Mouse (Mus musculus): ENCODE measurements around the gene Rfk. TPM values are rescaled to one million over a fixed set of nuclear protein-coding genes. Genes with fewer than 3 reads are reported as not detected.

Gene Rfk
- polyA plus RNA-seq, 1 experiment: 985 TPM

- Histone ChIP-seq H3K4me1 (ENCODE audit: control insufficient read depth, insufficient read depth, insufficient read length, low read length) (no peaks in the 10 kb centered on the region), H3K4me3 (ENCODE audit: low read depth, low read length) (no peak overlapping the region), H3K27ac (ENCODE audit: insufficient read depth, low read depth, low read length) (no peak overlapping the region), H3K27me3 (ENCODE audit: control insufficient read depth, insufficient read depth, low read length) (no peaks in the 10 kb centered on the region), H3K36me3 (ENCODE audit: control insufficient read depth, insufficient read depth, low read length) (no peaks in the 10 kb centered on the region)
- TF ChIP-seq CTCF (IDR thresholded peaks at IDR 0.05; ENCODE audit: extremely low read depth, insufficient read length, insufficient replicate concordance, low read depth, low read length): no peak
- WGBS: 92% methylated on average over 8 of the region's 8 CpGs
Measured at GRCm38 (mm10) chr19:17366364-17367090, 27.3 kb upstream of the Rfk start.

- no peak for TF ChIP-seq POLR2A (IDR thresholded peaks at IDR 0.05; ENCODE audit: low read depth, low read length)
- no peak for TF ChIP-seq CTCF (IDR thresholded peaks at IDR 0.05; ENCODE audit: extremely low read depth, insufficient read length, insufficient replicate concordance, low read depth, low read length)
- no peaks in the 10 kb centered on the region for H3K27me3 ChIP-seq (ENCODE audit: control insufficient read depth, insufficient read depth, low read length)
- no peak overlapping the region for H3K4me3 ChIP-seq (ENCODE audit: low read depth, low read length)
- no peaks in the 10 kb centered on the region for H3K36me3 ChIP-seq (ENCODE audit: control insufficient read depth, insufficient read depth, low read length)
- H3K4me1 ChIP-seq (ENCODE audit: control insufficient read depth, insufficient read depth, insufficient read length, low read length): no peaks in the 10 kb centered on the region
- WGBS: 63% methylated on average over 9 of the region's 9 CpGs
- H3K27ac ChIP-seq (ENCODE audit: insufficient read depth, low read depth, low read length): no peak overlapping the region
Measured at GRCm38 (mm10) chr19:17368557-17368956, 25.3 kb upstream of the Rfk start.

GRCm38 (mm10) chr19:17369581-17369980 lies 24.3 kb upstream of the Rfk start:
- Histone ChIP-seq H3K27ac (ENCODE audit: insufficient read depth, low read depth, low read length) (no peak overlapping the region), H3K27me3 (ENCODE audit: control insufficient read depth, insufficient read depth, low read length) (no peaks in the 10 kb centered on the region), H3K4me1 (ENCODE audit: control insufficient read depth, insufficient read depth, insufficient read length, low read length) (no peaks in the 10 kb centered on the region), H3K36me3 (ENCODE audit: control insufficient read depth, insufficient read depth, low read length) (no peaks in the 10 kb centered on the region), H3K4me3 (ENCODE audit: low read depth, low read length) (no peak overlapping the region)
- TF ChIP-seq POLR2A (IDR thresholded peaks at IDR 0.05; ENCODE audit: low read depth, low read length) (no peak), CTCF (IDR thresholded peaks at IDR 0.05; ENCODE audit: extremely low read depth, insufficient read length, insufficient replicate concordance, low read depth, low read length) (no peak)
- WGBS: 60% methylated on average over 7 of the region's 7 CpGs

- Histone ChIP-seq H3K36me3 (ENCODE audit: control insufficient read depth, insufficient read depth, low read length) (no peaks in the 10 kb centered on the region), H3K4me1 (ENCODE audit: control insufficient read depth, insufficient read depth, insufficient read length, low read length) (no peaks in the 10 kb centered on the region), H3K27me3 (ENCODE audit: control insufficient read depth, insufficient read depth, low read length) (no peaks in the 10 kb centered on the region), H3K27ac (ENCODE audit: insufficient read depth, low read depth, low read length) (no peak within 1 kb of the TSS), H3K4me3 (ENCODE audit: low read depth, low read length) (no peak within 1 kb of the TSS)
- TF ChIP-seq CTCF (IDR thresholded peaks at IDR 0.05; ENCODE audit: extremely low read depth, insufficient read length, insufficient replicate concordance, low read depth, low read length): no peak
- TF ChIP-seq POLR2A (IDR thresholded peaks at IDR 0.05; ENCODE audit: low read depth, low read length): no peak
- 59% methylated on average over 3 of the region's 3 CpGs for WGBS
Measured at GRCm38 (mm10) chr19:17372701-17373100, 21.1 kb upstream of the Rfk start, which contains the start of gene Gcnt1. Gene Gcnt1 (minus strand): TSS chr19:17372844.

- H3K27me3 ChIP-seq (ENCODE audit: control insufficient read depth, insufficient read depth, low read length): no peaks in the 10 kb centered on the region
- no peaks in the 10 kb centered on the region for H3K36me3 ChIP-seq (ENCODE audit: control insufficient read depth, insufficient read depth, low read length)
- H3K27ac ChIP-seq (ENCODE audit: insufficient read depth, low read depth, low read length): no peak overlapping the region
- no peaks in the 10 kb centered on the region for H3K4me1 ChIP-seq (ENCODE audit: control insufficient read depth, insufficient read depth, insufficient read length, low read length)
- no peak for TF ChIP-seq CTCF (IDR thresholded peaks at IDR 0.05; ENCODE audit: extremely low read depth, insufficient read length, insufficient replicate concordance, low read depth, low read length)
- TF ChIP-seq POLR2A (IDR thresholded peaks at IDR 0.05; ENCODE audit: low read depth, low read length): no peak
- H3K4me3 ChIP-seq (ENCODE audit: low read depth, low read length): no peak overlapping the region
Measured at GRCm38 (mm10) chr19:17378845-17379244, 15.0 kb upstream of the Rfk start.

GRCm38 (mm10) chr19:17380549-17380948 lies 13.3 kb upstream of the Rfk start:
- H3K27me3 ChIP-seq (ENCODE audit: control insufficient read depth, insufficient read depth, low read length): no peaks in the 10 kb centered on the region
- H3K4me1 ChIP-seq (ENCODE audit: control insufficient read depth, insufficient read depth, insufficient read length, low read length): no peaks in the 10 kb centered on the region
- TF ChIP-seq CTCF (IDR thresholded peaks at IDR 0.05; ENCODE audit: extremely low read depth, insufficient read length, insufficient replicate concordance, low read depth, low read length) (no peak), POLR2A (IDR thresholded peaks at IDR 0.05; ENCODE audit: low read depth, low read length) (no peak)
- no peak overlapping the region for H3K27ac ChIP-seq (ENCODE audit: insufficient read depth, low read depth, low read length)
- no peaks in the 10 kb centered on the region for H3K36me3 ChIP-seq (ENCODE audit: control insufficient read depth, insufficient read depth, low read length)
- WGBS: 50% methylated on average over 7 of the region's 7 CpGs
- no peak overlapping the region for H3K4me3 ChIP-seq (ENCODE audit: low read depth, low read length)

GRCm38 (mm10) chr19:17382807-17383397 lies 10.9 kb upstream of the Rfk start:
- Histone ChIP-seq H3K36me3 (ENCODE audit: control insufficient read depth, insufficient read depth, low read length) (no peaks in the 10 kb centered on the region), H3K27me3 (ENCODE audit: control insufficient read depth, insufficient read depth, low read length) (no peaks in the 10 kb centered on the region), H3K27ac (ENCODE audit: insufficient read depth, low read depth, low read length) (no peak overlapping the region), H3K4me3 (ENCODE audit: low read depth, low read length) (no peak overlapping the region), H3K4me1 (ENCODE audit: control insufficient read depth, insufficient read depth, insufficient read length, low read length) (peaks cover 3% of the 10 kb centered on the region; the same call in 1 of the 2 replicates)
- TF ChIP-seq CTCF (IDR thresholded peaks at IDR 0.05; ENCODE audit: extremely low read depth, insufficient read length, insufficient replicate concordance, low read depth, low read length) (no peak), POLR2A (IDR thresholded peaks at IDR 0.05; ENCODE audit: low read depth, low read length) (no peak)
- 76% methylated on average over 6 of the region's 6 CpGs for WGBS

Measured in small intestine, adult 2 months (tissue).